Mouse (Mus musculus): ENCODE measurements around the gene Slc7a6os. TPM values are rescaled to one million over a fixed set of nuclear protein-coding genes. Genes with fewer than 3 reads are reported as not detected.

The Slc7a6os gene
- total and polyA plus RNA-seq, 3 experiments, result 38.7 to 65.1 (median 62.5) TPM

GRCm38 (mm10) chr8:106173566-106173965 lies 37.2 kb downstream of the Slc7a6os start:
- no peak for DNase-seq (ENCODE audit: extremely low read depth)
- Histone ChIP-seq H3K4me1 (ENCODE audit: control insufficient read depth in 1 of 2, insufficient read depth in 2 of 2) (peaks cover 0 to 25% of the 10 kb centered on the region in 2 experiments; a peak in 2 of 4 replicates), H3K9ac (ENCODE audit: insufficient read depth, low read depth) (no peak overlapping the region), H3K27me3 (replicated peaks) (no peaks in the 10 kb centered on the region), H3K9me3 (replicated peaks; ENCODE audit: low read length) (no peaks in the 10 kb centered on the region), H3K36me3 (replicated peaks in 1 of 2; ENCODE audit: control insufficient read depth in 1 of 2, insufficient read depth in 1 of 2, low read length in 1 of 2) (peaks cover 0 to 30% of the 10 kb centered on the region in 2 experiments), H3K79me2 (replicated peaks; ENCODE audit: control insufficient read depth, extremely low read depth, insufficient read depth, poor library complexity, severe bottlenecking) (peaks cover 66% of the 10 kb centered on the region), H3K4me2 (ENCODE audit: insufficient read depth, low read depth, poor library complexity, severe bottlenecking) (no peak overlapping the region), H3K4me3 (replicated peaks in 1 of 3; ENCODE audit: low read depth in 2 of 3, low read length in 2 of 3, poor library complexity in 1 of 3) (no peak overlapping the region), H3K27ac (ENCODE audit: insufficient read depth, low read depth) (no peak overlapping the region)
- dilution Hi-C loops (cut with MboI; ENCODE audit: extremely low pct_ligation_motif_present, extremely low pct_unique_long_range_greater_than_20kb, low sequenced_read_pairs), result no loop called here
- no peak for TF ChIP-seq RCOR1 (conservative IDR thresholded peaks at IDR 0.05; ENCODE audit: low read depth, low read length)
- TF ChIP-seq UBTF (IDR thresholded peaks at IDR 0.05; ENCODE audit: low read depth, low read length), result no peak
- no peak for TF ChIP-seq MEF2A (IDR thresholded peaks at IDR 0.05; ENCODE audit: borderline replicate concordance, low read depth, low read length)
- no peak for TF ChIP-seq ELF1 (IDR thresholded peaks at IDR 0.05; ENCODE audit: low read depth, low read length)
- in situ Hi-C loops (cut with MboI; ENCODE audit: low pct_ligation_motif_present, low pct_unique_long_range_greater_than_20kb, low sequenced_read_pairs), result no loop called here

GRCm38 (mm10) chr8:106169934-106170480 lies 40.7 kb downstream of the Slc7a6os start:
- Histone ChIP-seq H3K79me2 (replicated peaks; ENCODE audit: control insufficient read depth, extremely low read depth, insufficient read depth, poor library complexity, severe bottlenecking) (peaks cover 42% of the 10 kb centered on the region), H3K4me3 (replicated peaks in 1 of 3; ENCODE audit: low read depth in 2 of 3, low read length in 2 of 3, poor library complexity in 1 of 3) (peak overlapping the region; percentile 88 to 93 (median 91)), H3K4me1 (ENCODE audit: control insufficient read depth in 1 of 2, insufficient read depth in 2 of 2) (peaks cover 0 to 19% of the 10 kb centered on the region in 2 experiments; a peak in 2 of 4 replicates), H3K9me3 (replicated peaks; ENCODE audit: low read length) (no peaks in the 10 kb centered on the region), H3K36me3 (replicated peaks in 1 of 2; ENCODE audit: control insufficient read depth in 1 of 2, insufficient read depth in 1 of 2, low read length in 1 of 2) (peaks cover 0 to 17% of the 10 kb centered on the region in 2 experiments), H3K9ac (ENCODE audit: insufficient read depth, low read depth) (peak overlapping the region; percentile 82), H3K27me3 (replicated peaks) (no peaks in the 10 kb centered on the region), H3K27ac (ENCODE audit: insufficient read depth, low read depth) (no peak overlapping the region), H3K4me2 (ENCODE audit: insufficient read depth, low read depth, poor library complexity, severe bottlenecking) (peak overlapping the region; percentile 99)
- peak; percentile 37 for DNase-seq (ENCODE audit: extremely low read depth)
- in situ Hi-C loops (cut with MboI; ENCODE audit: low pct_ligation_motif_present, low pct_unique_long_range_greater_than_20kb, low sequenced_read_pairs) (loop anchor here (5.0 kb wide), 1 partner anchor 42 kb away; the partner anchor contains the start of genes Prmt7 and Slc7a6os), dilution Hi-C loops (cut with MboI; ENCODE audit: extremely low pct_ligation_motif_present, extremely low pct_unique_long_range_greater_than_20kb, low sequenced_read_pairs) (no loop called here)
- TF ChIP-seq NELFE (IDR thresholded peaks at IDR 0.05; ENCODE audit: low read depth, low read length) (0 out of 2 replicates have a peak, but pooled peaks have one; percentile 22), SIN3A (IDR thresholded peaks at IDR 0.05; ENCODE audit: low read length) (no peak; the same call in 1 of the 2 replicates), CTCF (conservative IDR thresholded peaks at IDR 0.05 in 1 of 2, IDR thresholded peaks at IDR 0.05 in 1 of 2; ENCODE audit: low read depth in 2 of 2, low read length in 2 of 2) (peak; percentile 37 to 41; a peak in 3 of 4 replicates), KAT2A (IDR thresholded peaks at IDR 0.05; ENCODE audit: insufficient replicate concordance, low read length) (no peak), MXI1 (IDR thresholded peaks at IDR 0.05; ENCODE audit: low read depth, low read length) (peak; percentile 23; the same call in 1 of the 2 replicates)

- peaks cover 38% of the 10 kb centered on the region for H3K79me2 ChIP-seq (replicated peaks; ENCODE audit: control insufficient read depth, extremely low read depth, insufficient read depth, poor library complexity, severe bottlenecking)
- H3K4me3 ChIP-seq (replicated peaks in 1 of 3; ENCODE audit: low read depth in 2 of 3, low read length in 2 of 3, poor library complexity in 1 of 3), result peak overlapping the region; percentile 88 to 93 (median 91)
- peaks cover 0 to 19% of the 10 kb centered on the region in 2 experiments; a peak in 1 of 4 replicates for H3K4me1 ChIP-seq (ENCODE audit: control insufficient read depth in 1 of 2, insufficient read depth in 2 of 2)
- dilution Hi-C loops (cut with MboI; ENCODE audit: extremely low pct_ligation_motif_present, extremely low pct_unique_long_range_greater_than_20kb, low sequenced_read_pairs), result no loop called here
- in situ Hi-C loops (cut with MboI; ENCODE audit: low pct_ligation_motif_present, low pct_unique_long_range_greater_than_20kb, low sequenced_read_pairs), result loop anchor here (5.0 kb wide), 1 partner anchor 43 kb away; the partner anchor contains the start of genes Prmt7 and Slc7a6os
- H3K9me3 ChIP-seq (replicated peaks; ENCODE audit: low read length), result no peaks in the 10 kb centered on the region
- peak overlapping the region; percentile 57 for H3K27ac ChIP-seq (ENCODE audit: insufficient read depth, low read depth)
- H3K36me3 ChIP-seq (replicated peaks in 1 of 2; ENCODE audit: control insufficient read depth in 1 of 2, insufficient read depth in 1 of 2, low read length in 1 of 2), result peaks cover 0 to 22% of the 10 kb centered on the region in 2 experiments
- H3K9ac ChIP-seq (ENCODE audit: insufficient read depth, low read depth), result peak overlapping the region; percentile 82
- DNase-seq (ENCODE audit: extremely low read depth), result peak; percentile 45
- H3K4me2 ChIP-seq (ENCODE audit: insufficient read depth, low read depth, poor library complexity, severe bottlenecking), result peak overlapping the region; percentile 99
- no peaks in the 10 kb centered on the region for H3K27me3 ChIP-seq (replicated peaks)
- TF ChIP-seq RAD21 (IDR thresholded peaks at IDR 0.05; ENCODE audit: low read depth, low read length) (no peak), ELF1 (IDR thresholded peaks at IDR 0.05; ENCODE audit: low read depth, low read length) (no peak), MAFK (IDR thresholded peaks at IDR 0.05; ENCODE audit: insufficient replicate concordance, low read length) (no peak), ETS1 (conservative IDR thresholded peaks at IDR 0.05; ENCODE audit: low read depth, low read length) (no peak), POLR2AphosphoS2 (IDR thresholded peaks at IDR 0.05; ENCODE audit: low read depth, low read length) (no peak), USF2 (conservative IDR thresholded peaks at IDR 0.05; ENCODE audit: low read depth, low read length) (no peak), ZC3H11A (IDR thresholded peaks at IDR 0.05; ENCODE audit: low read depth, low read length) (no peak), SMC3 (IDR thresholded peaks at IDR 0.05; ENCODE audit: low read depth, low read length) (no peak), CHD1 (IDR thresholded peaks at IDR 0.05; ENCODE audit: low read depth, low read length) (peak; percentile 72; the same call in 1 of the 2 replicates), NRF1 (IDR thresholded peaks at IDR 0.05; ENCODE audit: low read depth, low read length) (0 out of 2 replicates have a peak, but pooled peaks have one; percentile 13), NELFE (IDR thresholded peaks at IDR 0.05; ENCODE audit: low read depth, low read length) (no peak), KAT2A (IDR thresholded peaks at IDR 0.05; ENCODE audit: insufficient replicate concordance, low read length) (no peak), POLR2A (IDR thresholded peaks at IDR 0.05; ENCODE audit: low read depth, low read length) (no peak), SIN3A (IDR thresholded peaks at IDR 0.05; ENCODE audit: low read length) (peak; percentile 11; the same call in 1 of the 2 replicates), MEF2A (IDR thresholded peaks at IDR 0.05; ENCODE audit: borderline replicate concordance, low read depth, low read length) (no peak), IRF4 (IDR thresholded peaks at IDR 0.05; ENCODE audit: low read depth, low read length) (no peak), MXI1 (IDR thresholded peaks at IDR 0.05; ENCODE audit: low read depth, low read length) (peak; percentile 63; the same call in 1 of the 2 replicates)
Measured at GRCm38 (mm10) chr8:106169017-106169933, 41.5 kb downstream of the Slc7a6os start.

All from CH12.LX (cell line).